Mouse (Mus musculus): ENCODE data around the gene Prep. TPM values are rescaled to one million over a fixed set of nuclear protein-coding genes. Genes with fewer than 3 reads are reported as not detected.

The Prep gene
- polyA plus RNA-seq, 1 experiment from 2014 or later: 22.0 TPM

DNA sequence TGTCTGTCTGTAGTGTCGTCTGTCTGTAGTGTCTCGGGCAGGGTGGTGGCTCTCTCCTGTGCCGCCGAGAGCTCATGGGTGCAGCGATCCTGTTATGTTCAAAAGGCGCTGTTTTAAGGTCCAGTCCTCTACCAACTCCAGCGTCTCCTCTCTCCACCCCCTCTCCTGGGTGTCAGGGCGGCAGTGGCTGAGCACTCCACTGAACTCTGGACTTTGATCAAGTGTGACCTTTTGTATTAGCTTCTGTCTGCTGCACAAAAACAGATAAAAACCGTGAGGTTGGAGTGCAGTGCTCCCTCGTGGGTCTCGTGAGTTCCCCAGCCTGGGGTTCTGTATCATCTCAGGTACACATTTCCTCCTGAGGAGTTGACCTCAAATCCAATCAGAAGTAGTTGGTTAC lies 33.5 kb downstream of the Prep start:
- H3K4me1 ChIP-seq: 0 out of 2 replicates have a peak, but pooled peaks cover 3% of the 10 kb centered on the region
- H3K9me3 ChIP-seq: no peaks in the 10 kb centered on the region
- no peak for ATAC-seq (ENCODE audit: insufficient number of reproducible peaks, insufficient read depth, low FRiP score, low TSS enrichment, low read depth)
- no peak overlapping the region for H3K4me2 ChIP-seq
- peaks cover 51% of the 10 kb centered on the region for H3K36me3 ChIP-seq
- 88% methylated on average over 11 of the region's 11 CpGs for WGBS
- no peak overlapping the region for H3K9ac ChIP-seq
- H3K27me3 ChIP-seq: no peaks in the 10 kb centered on the region
- H3K4me3 ChIP-seq: no peak overlapping the region
- H3K27ac ChIP-seq: no peak overlapping the region

DNA sequence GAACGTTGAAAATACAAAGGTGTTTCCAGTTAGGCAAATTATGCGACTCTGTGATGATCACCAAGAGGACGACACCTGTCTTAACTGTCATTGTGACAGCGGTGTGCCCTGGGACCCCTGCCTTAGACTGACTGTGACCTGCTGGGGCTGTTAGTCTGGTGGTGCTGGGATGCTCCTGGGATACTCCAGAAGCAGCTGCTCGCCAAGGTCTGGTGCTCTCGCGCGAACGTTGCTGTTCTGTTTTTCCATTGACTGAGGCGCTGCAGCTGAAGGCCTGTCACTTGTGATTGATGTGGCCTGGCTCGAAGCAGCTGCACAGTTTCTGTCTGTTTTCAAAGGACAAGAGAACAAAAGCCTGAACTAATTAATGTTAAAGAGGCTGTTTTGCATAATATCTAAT lies 36.2 kb downstream of the Prep start:
- H3K4me3 ChIP-seq: no peak overlapping the region
- no peaks in the 10 kb centered on the region for H3K9me3 ChIP-seq
- H3K4me1 ChIP-seq: 0 out of 2 replicates have a peak, but pooled peaks cover 3% of the 10 kb centered on the region
- no peak overlapping the region for H3K27ac ChIP-seq
- H3K4me2 ChIP-seq: no peak overlapping the region
- 77% methylated on average over 11 of the region's 11 CpGs for WGBS
- H3K36me3 ChIP-seq: peaks cover 44% of the 10 kb centered on the region
- no peak for ATAC-seq (ENCODE audit: insufficient number of reproducible peaks, insufficient read depth, low FRiP score, low TSS enrichment, low read depth)
- H3K27me3 ChIP-seq: no peaks in the 10 kb centered on the region
- no peak overlapping the region for H3K9ac ChIP-seq

DNA sequence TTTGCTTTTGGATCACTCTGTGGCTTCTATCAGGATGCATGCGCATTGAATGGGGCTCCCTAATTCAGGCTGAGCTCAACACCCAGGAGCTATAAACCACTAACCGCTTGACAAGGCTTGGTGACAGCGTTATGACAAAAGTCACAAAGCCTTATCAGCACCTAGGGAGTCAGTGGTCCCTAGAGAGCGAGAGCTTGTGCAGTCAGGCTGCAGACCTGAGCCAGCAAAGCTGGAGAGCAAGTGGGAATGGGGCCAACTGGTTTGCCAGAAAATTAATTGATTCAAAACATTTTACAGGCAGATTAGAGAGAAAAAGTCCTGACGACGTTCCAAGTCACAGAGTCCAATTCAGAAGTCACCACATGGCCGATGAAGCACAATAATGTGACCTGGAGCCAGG lies 37.1 kb downstream of the Prep start:
- Histone ChIP-seq H3K4me3 (no peak overlapping the region), H3K36me3 (peaks cover 44% of the 10 kb centered on the region)
- ATAC-seq (ENCODE audit: insufficient number of reproducible peaks, insufficient read depth, low FRiP score, low TSS enrichment, low read depth): no peak

DNA sequence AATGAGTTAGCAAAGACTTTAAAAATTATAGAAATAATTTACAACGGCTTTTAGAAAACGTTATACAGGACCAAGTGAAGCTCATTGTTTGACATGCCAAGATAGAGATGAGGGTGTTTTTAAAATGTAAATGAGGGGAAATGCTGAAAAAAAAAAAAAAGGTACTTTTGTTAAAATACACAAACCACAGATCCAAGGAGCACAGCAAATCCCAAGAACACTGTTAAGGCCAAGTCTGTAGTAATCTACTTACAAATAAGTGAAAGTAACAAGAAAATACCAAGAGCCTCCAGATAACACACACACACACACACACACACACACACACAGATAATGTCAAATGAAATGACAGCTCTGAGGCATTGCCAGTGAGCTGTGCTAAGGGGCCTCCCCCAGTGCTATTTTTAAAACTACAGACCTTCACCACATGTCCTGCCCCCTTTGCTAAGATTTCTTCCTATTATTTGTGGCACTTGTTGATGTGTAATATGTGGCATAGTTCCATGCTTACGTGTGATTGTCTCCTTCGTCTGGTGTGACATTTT lies 37.6 kb downstream of the Prep start:
- no peaks in the 10 kb centered on the region for H3K9me3 ChIP-seq
- WGBS: 82% methylated on average over 4 of the region's 4 CpGs
- H3K4me2 ChIP-seq: no peak overlapping the region
- H3K4me1 ChIP-seq: 0 out of 2 replicates have a peak, but pooled peaks cover 3% of the 10 kb centered on the region
- no peak for ATAC-seq (ENCODE audit: insufficient number of reproducible peaks, insufficient read depth, low FRiP score, low TSS enrichment, low read depth)
- peaks cover 44% of the 10 kb centered on the region for H3K36me3 ChIP-seq
- H3K27me3 ChIP-seq: no peaks in the 10 kb centered on the region
- no peak overlapping the region for H3K9ac ChIP-seq
- H3K4me3 ChIP-seq: no peak overlapping the region
- H3K27ac ChIP-seq: no peak overlapping the region

More for the DNA sequence above, 37.1 kb downstream of the Prep start:
- 78% methylated on average over 7 of the region's 7 CpGs for WGBS
- Histone ChIP-seq H3K27ac (no peak overlapping the region), H3K27me3 (no peaks in the 10 kb centered on the region), H3K9me3 (no peaks in the 10 kb centered on the region), H3K4me2 (no peak overlapping the region), H3K4me1 (0 out of 2 replicates have a peak, but pooled peaks cover 3% of the 10 kb centered on the region), H3K9ac (no peak overlapping the region)

DNA sequence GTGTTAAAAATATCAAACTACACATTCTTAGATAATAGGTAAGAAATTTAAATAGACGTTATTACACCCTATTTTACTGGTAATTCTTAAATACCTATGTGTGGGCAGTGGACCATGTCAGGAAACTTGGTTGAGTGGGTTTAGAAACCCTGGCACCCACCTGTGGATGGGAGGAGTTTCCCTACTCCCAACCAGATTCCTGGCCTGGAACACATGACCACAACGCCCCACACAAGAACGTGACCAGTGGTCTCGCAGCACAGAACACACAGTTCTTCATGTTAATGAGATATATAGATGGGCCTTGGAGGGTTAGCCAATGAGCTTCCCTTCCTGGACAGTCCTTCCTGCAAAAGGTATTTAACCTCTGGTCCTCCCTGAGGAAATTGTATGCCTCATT lies 39.5 kb downstream of the Prep start:
- no peak overlapping the region for H3K27ac ChIP-seq
- ATAC-seq (ENCODE audit: insufficient number of reproducible peaks, insufficient read depth, low FRiP score, low TSS enrichment, low read depth): no peak
- peaks cover 42% of the 10 kb centered on the region for H3K36me3 ChIP-seq
- no peak overlapping the region for H3K4me2 ChIP-seq
- 0 out of 2 replicates have a peak, but pooled peaks cover 3% of the 10 kb centered on the region for H3K4me1 ChIP-seq
- H3K9ac ChIP-seq: no peak overlapping the region
- H3K27me3 ChIP-seq: no peaks in the 10 kb centered on the region
- H3K9me3 ChIP-seq: no peaks in the 10 kb centered on the region
- H3K4me3 ChIP-seq: no peak overlapping the region
- WGBS: 91% methylated on average over 4 of the region's 4 CpGs

DNA sequence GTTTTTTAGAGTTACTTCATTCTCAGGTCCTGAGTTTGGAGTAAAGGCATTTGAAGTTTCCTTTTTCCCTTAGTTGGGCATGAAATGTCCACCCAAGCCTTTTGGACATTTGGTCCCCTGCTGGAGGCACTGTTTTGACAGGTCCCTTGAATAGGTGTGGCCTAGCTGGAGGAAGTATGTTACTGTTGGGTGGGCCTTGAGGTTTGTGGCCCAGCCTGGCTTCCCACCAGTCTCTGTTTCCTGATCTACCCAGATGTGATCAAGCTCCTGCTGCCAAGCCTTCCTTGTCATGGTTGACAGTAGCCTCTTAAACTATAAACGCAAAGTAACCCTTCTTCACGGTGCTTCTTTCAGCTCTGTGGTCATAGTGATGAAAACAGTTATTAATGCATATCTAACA lies 40.3 kb downstream of the Prep start:
- H3K9me3 ChIP-seq: no peaks in the 10 kb centered on the region
- no peaks in the 10 kb centered on the region for H3K27me3 ChIP-seq
- H3K4me2 ChIP-seq: no peak overlapping the region
- H3K9ac ChIP-seq: no peak overlapping the region
- ATAC-seq (ENCODE audit: insufficient number of reproducible peaks, insufficient read depth, low FRiP score, low TSS enrichment, low read depth): no peak
- 0 out of 2 replicates have a peak, but pooled peaks cover 3% of the 10 kb centered on the region for H3K4me1 ChIP-seq
- 96% methylated on average over 2 of the region's 2 CpGs for WGBS
- no peak overlapping the region for H3K4me3 ChIP-seq
- peaks cover 46% of the 10 kb centered on the region for H3K36me3 ChIP-seq
- no peak overlapping the region for H3K27ac ChIP-seq

DNA sequence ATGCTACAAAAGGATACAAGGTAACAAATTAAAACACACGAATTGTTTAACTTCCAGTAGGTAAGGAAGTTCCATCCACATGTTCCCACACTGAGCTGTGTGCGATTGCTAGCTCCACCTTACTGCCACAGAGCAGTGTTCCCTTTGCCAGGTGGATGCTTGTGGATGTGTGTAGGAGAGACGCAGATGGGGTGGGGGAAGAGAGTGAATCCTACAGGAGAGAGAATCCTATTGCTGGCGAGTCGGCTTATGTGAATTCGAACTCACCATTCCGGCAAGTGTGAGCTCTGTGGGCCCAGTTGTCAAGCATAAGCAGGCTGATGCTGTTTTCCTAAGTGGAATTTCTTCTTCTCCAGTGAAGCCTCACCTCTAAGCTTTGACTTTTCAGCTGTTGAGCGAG lies 42.0 kb downstream of the Prep start:
- peaks cover 59% of the 10 kb centered on the region for H3K36me3 ChIP-seq
- WGBS: 96% methylated on average over 8 of the region's 8 CpGs
- H3K4me3 ChIP-seq: no peak overlapping the region
- no peaks in the 10 kb centered on the region for H3K27me3 ChIP-seq
- no peak overlapping the region for H3K27ac ChIP-seq
- H3K9ac ChIP-seq: no peak overlapping the region
- ATAC-seq (ENCODE audit: insufficient number of reproducible peaks, insufficient read depth, low FRiP score, low TSS enrichment, low read depth): no peak
- H3K4me1 ChIP-seq: 0 out of 2 replicates have a peak, but pooled peaks cover 1% of the 10 kb centered on the region
- no peaks in the 10 kb centered on the region for H3K9me3 ChIP-seq
- no peak overlapping the region for H3K4me2 ChIP-seq

DNA sequence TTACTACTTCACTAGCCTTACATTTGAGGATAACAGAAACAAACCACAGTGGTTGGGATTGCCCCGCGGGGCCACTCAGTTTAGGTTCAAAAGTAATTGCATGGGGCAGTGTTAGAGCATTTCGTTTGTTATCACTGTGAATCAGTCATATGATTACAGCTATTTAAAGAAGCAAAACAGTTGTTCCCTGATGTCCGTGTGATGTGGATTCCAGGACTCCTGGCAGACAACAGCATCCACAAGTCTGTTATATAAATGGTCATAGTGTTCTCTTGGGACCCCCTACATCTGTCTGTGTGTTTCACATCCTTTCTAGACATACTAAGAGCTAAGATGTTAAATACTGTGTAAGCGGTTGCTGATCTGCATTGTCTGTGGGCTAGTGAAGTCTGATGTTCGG lies 43.0 kb downstream of the Prep start:
- Histone ChIP-seq H3K4me3 (no peak overlapping the region), H3K9me3 (no peaks in the 10 kb centered on the region), H3K4me2 (no peak overlapping the region), H3K36me3 (peaks cover 68% of the 10 kb centered on the region), H3K27me3 (no peaks in the 10 kb centered on the region), H3K4me1 (no peaks in the 10 kb centered on the region), H3K27ac (no peak overlapping the region), H3K9ac (no peak overlapping the region)
- no peak for ATAC-seq (ENCODE audit: insufficient number of reproducible peaks, insufficient read depth, low FRiP score, low TSS enrichment, low read depth)
- 86% methylated on average over 6 of the region's 6 CpGs for WGBS

DNA sequence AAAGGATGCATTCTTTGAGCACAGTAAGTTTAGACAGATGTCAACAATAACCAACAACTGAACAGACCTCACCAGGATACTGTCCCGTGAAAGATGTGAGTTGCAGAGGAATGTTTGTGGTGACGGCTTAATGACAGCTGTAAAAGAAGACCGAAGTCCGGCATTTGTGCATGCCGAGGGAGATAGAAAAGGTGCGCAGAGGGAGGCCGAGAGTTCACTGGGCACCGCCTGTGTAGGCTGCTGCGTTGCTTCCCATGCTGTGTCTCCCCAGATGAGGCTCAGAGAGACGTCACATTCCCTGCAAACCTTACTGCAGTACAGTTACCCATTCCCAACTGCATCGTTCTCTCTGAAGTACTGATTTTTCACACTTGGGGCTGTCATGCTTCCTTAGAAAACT lies 45.9 kb downstream of the Prep start:
- Histone ChIP-seq H3K27ac (no peak overlapping the region), H3K9me3 (no peaks in the 10 kb centered on the region), H3K4me2 (no peak overlapping the region), H3K4me3 (no peak overlapping the region), H3K36me3 (peaks cover 80% of the 10 kb centered on the region), H3K27me3 (no peaks in the 10 kb centered on the region), H3K9ac (no peak overlapping the region), H3K4me1 (no peaks in the 10 kb centered on the region)
- ATAC-seq (ENCODE audit: insufficient number of reproducible peaks, insufficient read depth, low FRiP score, low TSS enrichment, low read depth): no peak
- 83% methylated on average over 11 of the region's 11 CpGs for WGBS

DNA sequence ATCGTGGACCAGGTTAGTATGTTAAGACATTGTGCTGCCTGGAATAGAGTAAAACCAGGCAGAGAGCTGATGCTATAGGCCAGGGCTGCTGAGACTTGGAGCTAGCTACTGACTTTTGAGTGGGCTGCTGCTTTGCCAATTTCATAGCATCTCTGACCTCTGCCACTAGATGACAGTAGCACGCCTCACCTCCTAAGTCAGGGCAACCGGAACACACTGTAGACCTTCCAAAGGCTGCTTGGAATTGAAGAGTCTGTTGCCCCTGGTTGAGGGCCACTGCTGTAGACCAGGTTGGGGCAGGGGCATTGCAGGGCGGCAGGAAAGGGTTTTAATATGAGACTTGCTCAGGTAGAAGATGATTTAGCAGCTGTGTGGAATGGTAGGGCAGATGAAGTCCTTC lies 47.5 kb downstream of the Prep start:
- H3K4me1 ChIP-seq: no peaks in the 10 kb centered on the region
- no peak overlapping the region for H3K4me3 ChIP-seq
- H3K9me3 ChIP-seq: no peaks in the 10 kb centered on the region
- ATAC-seq (ENCODE audit: insufficient number of reproducible peaks, insufficient read depth, low FRiP score, low TSS enrichment, low read depth): no peak
- no peak overlapping the region for H3K27ac ChIP-seq
- H3K27me3 ChIP-seq: no peaks in the 10 kb centered on the region
- WGBS: 88% methylated on average over 4 of the region's 4 CpGs
- no peak overlapping the region for H3K9ac ChIP-seq
- H3K36me3 ChIP-seq: peaks cover 78% of the 10 kb centered on the region
- no peak overlapping the region for H3K4me2 ChIP-seq

DNA sequence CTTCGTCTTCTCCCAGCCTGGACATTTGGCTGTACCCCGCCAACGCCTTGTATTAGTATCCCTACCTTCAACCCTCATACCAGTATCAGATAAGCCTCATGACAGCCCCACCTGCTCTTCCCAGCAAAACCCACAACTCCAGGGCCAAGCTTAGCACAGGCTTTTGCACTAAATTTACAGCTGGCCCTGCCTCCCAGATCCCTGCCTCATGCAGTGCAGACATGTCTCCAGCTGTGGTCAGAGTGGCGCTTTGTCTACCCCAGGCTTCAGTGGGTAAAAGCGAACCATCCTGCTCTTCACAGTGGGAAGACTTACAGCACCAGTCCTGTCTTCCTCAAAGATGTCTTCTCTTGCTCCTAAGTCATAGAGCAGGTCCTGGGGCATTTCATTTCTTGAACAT lies 49.8 kb downstream of the Prep start:
- ATAC-seq (ENCODE audit: insufficient number of reproducible peaks, insufficient read depth, low FRiP score, low TSS enrichment, low read depth): no peak
- Histone ChIP-seq H3K27me3 (no peaks in the 10 kb centered on the region), H3K4me1 (no peaks in the 10 kb centered on the region), H3K9me3 (no peaks in the 10 kb centered on the region), H3K36me3 (peaks cover 87% of the 10 kb centered on the region), H3K4me3 (no peak overlapping the region), H3K9ac (no peak overlapping the region), H3K4me2 (no peak overlapping the region), H3K27ac (no peak overlapping the region)
- WGBS: 93% methylated on average over 5 of the region's 5 CpGs

DNA sequence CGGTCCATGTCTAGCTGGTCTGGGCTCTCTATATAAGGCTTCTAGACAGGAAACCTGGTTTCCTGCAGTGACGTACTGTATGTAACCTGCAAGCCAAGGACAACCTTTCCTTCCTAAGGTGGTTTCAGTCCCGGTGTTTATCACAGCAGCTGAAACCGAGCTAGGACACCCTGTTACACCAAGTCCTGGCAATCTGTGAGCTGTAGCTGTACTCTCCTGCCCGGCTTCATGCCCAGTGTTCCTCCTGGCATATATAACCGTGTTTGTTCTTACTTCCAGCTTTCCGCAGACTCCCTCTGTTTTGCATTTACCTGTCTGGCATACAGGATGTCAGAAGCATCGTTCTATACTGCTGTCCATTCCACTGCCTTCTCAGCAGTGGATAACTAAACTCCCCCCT lies 51.4 kb downstream of the Prep start:
- no peak overlapping the region for H3K4me2 ChIP-seq
- no peaks in the 10 kb centered on the region for H3K9me3 ChIP-seq
- WGBS: 90% methylated on average over 8 of the region's 8 CpGs
- H3K4me1 ChIP-seq: no peaks in the 10 kb centered on the region
- H3K27me3 ChIP-seq: no peaks in the 10 kb centered on the region
- no peak overlapping the region for H3K4me3 ChIP-seq
- H3K9ac ChIP-seq: no peak overlapping the region
- no peak for ATAC-seq (ENCODE audit: insufficient number of reproducible peaks, insufficient read depth, low FRiP score, low TSS enrichment, low read depth)
- H3K36me3 ChIP-seq: peaks cover 82% of the 10 kb centered on the region
- no peak overlapping the region for H3K27ac ChIP-seq
